In the genomic region with DNA sequence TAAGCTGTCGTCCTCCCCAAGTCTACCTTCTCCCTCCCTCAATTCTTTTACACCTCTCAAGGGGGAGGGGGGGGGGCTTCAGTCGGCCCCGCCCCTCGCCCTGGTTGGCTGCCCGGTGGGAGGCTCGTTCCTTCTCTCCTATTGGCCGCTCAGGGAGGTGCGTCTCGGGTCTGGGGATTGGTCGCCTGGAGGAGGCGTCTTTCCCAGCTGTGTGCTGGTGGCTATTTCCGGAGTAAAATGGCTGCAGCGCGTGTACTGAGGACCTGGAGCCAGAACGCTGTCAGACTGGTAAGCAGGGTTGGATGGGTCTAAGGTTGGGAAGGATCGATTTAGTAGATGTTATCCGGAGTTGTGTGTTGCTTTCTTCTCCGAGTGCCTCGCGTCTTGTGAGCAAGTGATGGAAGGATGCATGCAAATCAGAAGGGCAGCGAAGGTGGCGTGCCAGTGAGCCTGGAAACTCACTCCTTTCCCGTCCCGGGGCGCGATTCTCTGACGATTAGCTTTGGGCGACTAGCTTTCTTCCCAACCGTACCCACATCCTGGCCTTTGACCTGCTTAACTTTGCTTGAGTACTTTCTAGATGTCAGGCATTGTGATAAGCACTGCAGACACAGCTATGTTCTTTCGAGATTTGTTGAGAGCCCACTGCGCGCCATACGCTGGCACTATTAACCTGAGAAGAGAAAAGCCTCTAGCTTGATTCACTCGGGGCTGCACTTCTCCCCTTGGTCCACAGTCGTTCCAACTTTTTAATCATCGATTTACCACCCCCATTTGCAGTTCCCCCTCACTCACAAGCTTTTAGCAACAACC, we compare ENCODE assay signal across 8 mouse cellular contexts. TPM values are rescaled to one million over a fixed set of nuclear protein-coding genes. Genes with fewer than 3 reads are reported as not detected.
DNase-seq lines count a peak whose midpoint lies in the region; ATAC-seq lines count a peak whose summit lies in the region.

A gene (plus strand): TSS at position 167 of the 813 bp plus-strand sequence.

- H3K4me3 ChIP-seq in hindbrain, embryonic 12.5 days: peak within 1 kb of the TSS; percentile 45

- DNase-seq in MN1 (ENCODE audit: low spot score): peak; percentile 77
- peak; percentile 83 for DNase-seq in cerebellum, adult 9-11 months
- peak; percentile 77 to 84 for DNase-seq in frontal cortex, postnatal 10 days (ENCODE audit: low spot score in 2 of 2)
- DNase-seq in layer of hippocampus, postnatal 14 days (ENCODE audit: low spot score in 2 of 2): peak; percentile 81 to 90
- peak; percentile 85 for DNase-seq in lung, postnatal 14 days
- peak; percentile 71 for DNase-seq in retina, adult 2 months (ENCODE audit: low read depth, low spot score)
- DNase-seq in thymus, postnatal 36 days: peak; percentile 86 to 89

- peak within 1 kb of the TSS; percentile 55 for H3K4me2 ChIP-seq in hindbrain, embryonic 12.5 days (replicated peaks)

- no peaks in the 10 kb centered on the region for H3K36me3 ChIP-seq in hindbrain, embryonic 12.5 days

- peaks cover 11% of the 10 kb centered on the region for H3K4me1 ChIP-seq in hindbrain, embryonic 12.5 days

- no peak within 1 kb of the TSS for H3K27ac ChIP-seq in hindbrain, embryonic 12.5 days

- peak within 1 kb of the TSS; percentile 39 for H3K9ac ChIP-seq in hindbrain, embryonic 12.5 days

- H3K27me3 ChIP-seq in hindbrain, embryonic 12.5 days: no peaks in the 10 kb centered on the region

- peak; percentile 95 for ATAC-seq in hindbrain, embryonic 12.5 days (ENCODE audit: low FRiP score)

- H3K9me3 ChIP-seq in hindbrain, embryonic 12.5 days (replicated peaks): no peaks in the 10 kb centered on the region

- WGBS in hindbrain, embryonic 12.5 days: 1% methylated on average over 36 of the region's 36 CpGs

RNA-seq across cellular contexts. Expression of the gene that starts here (rescaled TPM):
- polyA plus RNA-seq in hindbrain, embryonic 12.5 days (2016; fragmentation: Nextera tagmentation; extraction: Ambion mirVana): 14.8 and 15.1 TPM in 2 replicates
- 10 to 100 TPM; 22.1 to 23.8 TPM for total RNA-seq in layer of hippocampus, postnatal 14 days (2021)
